Mouse (Mus musculus): Measurements from ENCODE around the gene Rsph3b. TPM values are rescaled to one million over a fixed set of nuclear protein-coding genes. Genes with fewer than 3 reads are reported as not detected.
"Not testable (repeated sequence)": the region's sequence is repeated elsewhere in the genome, so short reads cannot be mapped to it uniquely, and the experiment has no call there.

Gene Rsph3b
- total RNA-seq (2012; rRNA removed) (6.6 and 6.8 TPM in 2 replicates), polyA plus RNA-seq (2012; ENCODE audit: insufficient read depth in 1 of 2, insufficient read length in 2 of 2, low read depth in 1 of 2, low replicate concordance in 2 of 2, missing spikeins in 1 of 2) (10 to 100 TPM in 1 of 2 experiments, not detected in 1; 14.7 TPM)

GRCm38 (mm10) chr17:6947984-6948768 lies at the start of gene Rsph3b:
Rsph3b (minus strand) TSS chr17:6948682.
- TF ChIP-seq POLR2A (IDR thresholded peaks at IDR 0.05; ENCODE audit: control insufficient read depth in 1 of 2, insufficient read depth in 1 of 2, low read depth in 1 of 2, low read length in 2 of 2, poor library complexity in 1 of 2) (peak in 1 of 2 experiments; percentile 34; a peak in 1 of 4 replicates), ELF1 (IDR thresholded peaks at IDR 0.05; ENCODE audit: low read depth, low read length) (0 out of 2 replicates have a peak, but pooled peaks have one; percentile 12)
- not testable (repeated sequence) for H3K36me3 ChIP-seq (ENCODE audit: control insufficient read depth in 1 of 2, insufficient read depth in 2 of 2, low read length in 2 of 2); H3K27me3 ChIP-seq (ENCODE audit: control insufficient read depth in 1 of 2, insufficient read depth in 2 of 2, low read length in 2 of 2); H3K9me3 ChIP-seq (replicated peaks; ENCODE audit: insufficient read depth, low read length); H3K79me2 ChIP-seq (ENCODE audit: control insufficient read depth, insufficient read depth, low read length, poor library complexity); H3K4me1 ChIP-seq (ENCODE audit: control insufficient read depth in 1 of 2, insufficient read depth in 2 of 2, low read length in 2 of 2)
- Histone ChIP-seq H3K4me3 (ENCODE audit: control insufficient read depth in 1 of 2, insufficient read depth in 1 of 2, low read depth in 2 of 2, low read length in 2 of 2) (peak within 1 kb of the TSS; percentile 55 to 72), H3K27ac (ENCODE audit: control insufficient read depth, low read depth, low read length) (peak within 1 kb of the TSS; percentile 69), H3K9ac (ENCODE audit: control insufficient read depth, low read depth, low read length, poor library complexity, severe bottlenecking) (peak within 1 kb of the TSS; percentile 62)
- DNase-seq (ENCODE audit: low read depth, low spot score) = peak; percentile 70

DNA sequence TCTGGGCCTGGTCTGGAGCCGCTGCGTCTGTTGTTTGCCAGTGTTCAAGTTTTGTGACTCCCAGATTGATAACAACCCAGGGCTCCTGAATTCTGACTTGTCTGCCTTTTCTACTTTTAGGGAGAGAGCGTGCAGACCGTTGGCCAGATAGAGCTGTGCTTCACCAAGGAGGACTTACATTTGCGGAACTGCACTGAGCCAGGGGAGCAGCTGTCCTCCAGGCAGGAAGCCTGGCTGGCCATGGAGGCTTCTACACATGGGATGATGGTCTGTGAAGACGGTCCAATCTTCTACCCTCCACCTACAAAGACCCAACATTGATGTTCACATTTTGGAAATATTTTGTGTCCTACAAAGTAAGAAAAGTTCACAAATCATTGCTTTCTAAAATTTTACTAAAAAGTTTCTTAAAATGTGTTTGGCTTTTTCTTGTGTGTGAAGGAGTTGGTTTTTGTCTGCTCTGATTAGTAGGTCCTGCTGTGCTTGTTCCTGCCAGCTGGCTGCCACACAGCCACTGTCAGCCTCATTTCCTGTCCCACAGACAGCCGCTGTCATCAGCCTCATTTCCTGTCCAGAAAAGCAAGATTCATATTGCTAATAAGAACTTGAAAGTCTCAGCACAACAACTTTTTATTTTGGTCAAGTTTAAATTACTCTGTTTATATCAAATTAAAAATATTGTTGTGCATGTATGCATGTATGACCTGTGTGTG lies 49.5 kb upstream of the Rsph3b start:
- H3K79me2 ChIP-seq (ENCODE audit: control insufficient read depth, insufficient read depth, low read length, poor library complexity); DNase-seq (ENCODE audit: low read depth, low spot score): not testable (repeated sequence)

GRCm38 (mm10) chr17:6996826-6997225 lies 48.3 kb upstream of the Rsph3b start:
- H3K27ac ChIP-seq (ENCODE audit: control insufficient read depth, low read depth, low read length); H3K4me1 ChIP-seq (ENCODE audit: control insufficient read depth in 1 of 2, insufficient read depth in 2 of 2, low read length in 2 of 2); H3K4me3 ChIP-seq (ENCODE audit: control insufficient read depth in 1 of 2, insufficient read depth in 1 of 2, low read depth in 2 of 2, low read length in 2 of 2); H3K9me3 ChIP-seq (replicated peaks; ENCODE audit: insufficient read depth, low read length); DNase-seq (ENCODE audit: low read depth, low spot score); H3K9ac ChIP-seq (ENCODE audit: control insufficient read depth, low read depth, low read length, poor library complexity, severe bottlenecking); H3K27me3 ChIP-seq (ENCODE audit: control insufficient read depth in 1 of 2, insufficient read depth in 2 of 2, low read length in 2 of 2); H3K79me2 ChIP-seq (ENCODE audit: control insufficient read depth, insufficient read depth, low read length, poor library complexity); H3K36me3 ChIP-seq (ENCODE audit: control insufficient read depth in 1 of 2, insufficient read depth in 2 of 2, low read length in 2 of 2): not testable (repeated sequence)

More for the DNA sequence above, 49.5 kb upstream of the Rsph3b start:
- not testable (repeated sequence) for H3K36me3 ChIP-seq (ENCODE audit: control insufficient read depth in 1 of 2, insufficient read depth in 2 of 2, low read length in 2 of 2); H3K4me1 ChIP-seq (ENCODE audit: control insufficient read depth in 1 of 2, insufficient read depth in 2 of 2, low read length in 2 of 2); H3K27ac ChIP-seq (ENCODE audit: control insufficient read depth, low read depth, low read length); H3K4me3 ChIP-seq (ENCODE audit: control insufficient read depth in 1 of 2, insufficient read depth in 1 of 2, low read depth in 2 of 2, low read length in 2 of 2); H3K9me3 ChIP-seq (replicated peaks; ENCODE audit: insufficient read depth, low read length); H3K9ac ChIP-seq (ENCODE audit: control insufficient read depth, low read depth, low read length, poor library complexity, severe bottlenecking); H3K27me3 ChIP-seq (ENCODE audit: control insufficient read depth in 1 of 2, insufficient read depth in 2 of 2, low read length in 2 of 2)

DNA sequence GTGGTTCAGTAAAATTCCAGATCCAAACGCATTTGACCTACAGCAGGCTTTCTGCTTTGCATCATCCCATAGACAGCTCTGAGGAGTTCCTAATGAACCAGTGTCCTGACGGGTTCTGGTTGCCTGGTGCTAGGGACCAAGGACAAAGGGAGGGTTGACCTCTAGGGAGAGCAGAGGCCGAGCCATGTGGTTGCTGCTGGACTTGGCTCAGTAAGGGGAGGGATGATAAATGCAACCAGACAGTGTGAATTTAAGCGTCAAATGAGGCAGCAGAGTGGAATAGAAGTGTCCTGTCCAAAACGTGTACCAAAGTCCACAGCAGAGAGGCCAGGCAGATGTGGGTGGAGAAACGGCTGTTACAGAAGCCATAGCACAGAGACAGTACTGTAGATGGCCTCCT lies 47.0 kb upstream of the Rsph3b start:
- H3K27me3 ChIP-seq (ENCODE audit: control insufficient read depth in 1 of 2, insufficient read depth in 2 of 2, low read length in 2 of 2); DNase-seq (ENCODE audit: low read depth, low spot score); H3K9me3 ChIP-seq (replicated peaks; ENCODE audit: insufficient read depth, low read length): not testable (repeated sequence)

GRCm38 (mm10) chr17:6986118-6986517 lies 37.6 kb upstream of the Rsph3b start:
- not testable (repeated sequence) for H3K4me1 ChIP-seq (ENCODE audit: control insufficient read depth in 1 of 2, insufficient read depth in 2 of 2, low read length in 2 of 2); H3K4me3 ChIP-seq (ENCODE audit: control insufficient read depth in 1 of 2, insufficient read depth in 1 of 2, low read depth in 2 of 2, low read length in 2 of 2); DNase-seq (ENCODE audit: low read depth, low spot score); H3K9ac ChIP-seq (ENCODE audit: control insufficient read depth, low read depth, low read length, poor library complexity, severe bottlenecking); H3K9me3 ChIP-seq (replicated peaks; ENCODE audit: insufficient read depth, low read length); H3K27me3 ChIP-seq (ENCODE audit: control insufficient read depth in 1 of 2, insufficient read depth in 2 of 2, low read length in 2 of 2); H3K27ac ChIP-seq (ENCODE audit: control insufficient read depth, low read depth, low read length); H3K36me3 ChIP-seq (ENCODE audit: control insufficient read depth in 1 of 2, insufficient read depth in 2 of 2, low read length in 2 of 2); H3K79me2 ChIP-seq (ENCODE audit: control insufficient read depth, insufficient read depth, low read length, poor library complexity)

More for the DNA sequence above, 47.0 kb upstream of the Rsph3b start:
- not testable (repeated sequence) for H3K79me2 ChIP-seq (ENCODE audit: control insufficient read depth, insufficient read depth, low read length, poor library complexity); H3K4me3 ChIP-seq (ENCODE audit: control insufficient read depth in 1 of 2, insufficient read depth in 1 of 2, low read depth in 2 of 2, low read length in 2 of 2); H3K36me3 ChIP-seq (ENCODE audit: control insufficient read depth in 1 of 2, insufficient read depth in 2 of 2, low read length in 2 of 2); H3K27ac ChIP-seq (ENCODE audit: control insufficient read depth, low read depth, low read length); H3K9ac ChIP-seq (ENCODE audit: control insufficient read depth, low read depth, low read length, poor library complexity, severe bottlenecking); H3K4me1 ChIP-seq (ENCODE audit: control insufficient read depth in 1 of 2, insufficient read depth in 2 of 2, low read length in 2 of 2)

DNA sequence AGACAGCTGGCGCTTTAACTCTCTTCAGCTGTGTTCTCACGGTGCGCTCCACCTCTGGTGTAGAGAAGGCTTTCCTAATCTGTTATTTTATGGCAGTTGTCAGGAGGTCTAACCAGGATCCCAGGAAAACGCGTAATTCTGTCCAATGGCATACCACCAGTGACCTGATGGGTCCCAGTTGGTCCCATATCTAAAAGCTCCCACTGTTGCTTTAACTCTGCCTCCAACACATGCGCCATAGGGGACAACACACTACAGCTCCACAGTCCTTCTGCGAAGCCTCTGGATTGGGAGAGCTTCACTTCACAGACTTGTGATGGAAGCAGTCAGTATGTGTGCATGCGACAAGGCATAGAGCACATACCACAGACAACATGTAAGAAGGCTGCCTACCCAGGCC lies 31.7 kb upstream of the Rsph3b start:
- DNase-seq (ENCODE audit: low read depth, low spot score); H3K9me3 ChIP-seq (replicated peaks; ENCODE audit: insufficient read depth, low read length); H3K36me3 ChIP-seq (ENCODE audit: control insufficient read depth in 1 of 2, insufficient read depth in 2 of 2, low read length in 2 of 2); H3K9ac ChIP-seq (ENCODE audit: control insufficient read depth, low read depth, low read length, poor library complexity, severe bottlenecking); H3K79me2 ChIP-seq (ENCODE audit: control insufficient read depth, insufficient read depth, low read length, poor library complexity); H3K27ac ChIP-seq (ENCODE audit: control insufficient read depth, low read depth, low read length); H3K27me3 ChIP-seq (ENCODE audit: control insufficient read depth in 1 of 2, insufficient read depth in 2 of 2, low read length in 2 of 2); H3K4me1 ChIP-seq (ENCODE audit: control insufficient read depth in 1 of 2, insufficient read depth in 2 of 2, low read length in 2 of 2); H3K4me3 ChIP-seq (ENCODE audit: control insufficient read depth in 1 of 2, insufficient read depth in 1 of 2, low read depth in 2 of 2, low read length in 2 of 2): not testable (repeated sequence)
